Mouse (Mus musculus) heart, postnatal 0 days (tissue): ENCODE results near the gene Cdc26. TPM values are rescaled to one million over a fixed set of nuclear protein-coding genes. Genes with fewer than 3 reads are reported as not detected.

Experiments used
- ATAC-seq: fragments of 200-750 bp; cut with Nextera tagmentation; 2 replicates; pipeline ENCODE4 v1.8.0; 2017; ENCODE audit warnings: low read depth, moderate number of reproducible peaks, moderate library complexity; ENCODE audit not compliant: insufficient read depth
- DNase-seq: peaks from one replicate; pipeline ENCODE4 v3.0.0-alpha.2; 2016; ENCODE audit warnings: low spot score
- H3K27ac ChIP-seq: fragments of 300-500 bp; sonication (generic); 2 replicates; pipeline ENCODE4 v1.5.1; 2014; ENCODE audit warnings: low read depth, mild to moderate bottlenecking
- H3K27me3 ChIP-seq: fragments of 300-500 bp; sonication (generic); 2 replicates; pipeline ENCODE4 v1.6.1; 2014; ENCODE audit warnings: low read length, mixed read lengths; ENCODE audit not compliant: control insufficient read depth, insufficient read depth
- H3K36me3 ChIP-seq: fragments of 300-500 bp; sonication (generic); replicated peaks from 2 replicates; pipeline ENCODE4 v1.6.1; 2014; ENCODE audit warnings: low read length, mixed read lengths; ENCODE audit not compliant: control insufficient read depth, insufficient read depth
- H3K4me1 ChIP-seq: fragments of 300-500 bp; sonication (generic); 2 replicates; pipeline ENCODE4 v1.6.1; 2014; ENCODE audit warnings: antibody characterized with exemption; ENCODE audit not compliant: control insufficient read depth, insufficient read depth
- H3K4me2 ChIP-seq: fragments of 300-500 bp; sonication (generic); 2 replicates; pipeline ENCODE4 v1.6.1; 2014; ENCODE audit warnings: low read depth, mild to moderate bottlenecking, low read length, moderate library complexity
- H3K4me3 ChIP-seq: fragments of 300-500 bp; sonication (generic); 2 replicates; pipeline ENCODE4 v1.5.1; 2014; ENCODE audit warnings: low read depth, low read length
- H3K9ac ChIP-seq: fragments of 300-500 bp; sonication (generic); replicated peaks from 2 replicates; pipeline ENCODE4 v1.6.1; 2014; ENCODE audit warnings: low read depth, low read length, mixed read lengths
- H3K9me3 ChIP-seq: fragments of 300-500 bp; sonication (generic); replicated peaks from 2 replicates; pipeline ENCODE4 v1.6.1; 2016; ENCODE audit warnings: low read length; ENCODE audit not compliant: control insufficient read depth
- CTCF ChIP-seq: IDR thresholded peaks from 2 replicates; pipeline ENCODE4 v1.5.1; 2016; ENCODE audit warnings: antibody characterized with exemption, control low read depth, low read depth
- EP300 ChIP-seq: IDR thresholded peaks from 2 replicates; pipeline ENCODE4 v1.6.1; 2016; ENCODE audit warnings: antibody characterized with exemption, low read depth
- WGBS: fragments of 180-500 bp; shearing (Covaris S2); extraction: QIAGEN DNeasy Blood & Tissue Kit; methylation state at CpG from one replicate; pipeline ENCODE4 v1.1.7; 2014; 5-methylcytosine and 5-hydroxymethylcytosine counted together
- polyA plus RNA-seq: library from polyadenylated mRNA; unstranded; fragments of >200 nt; fragmentation: Nextera tagmentation; extraction: Ambion mirVana; gene quantifications from 2 replicates; pipeline ENCODE4 v1.2.1, GENCODE M21; 2015
- total RNA-seq: library from RNA; depleted of rRNA; stranded (reverse); fragments of >200 nt; gene quantifications from 2 replicates; pipeline ENCODE4 v1.2.3, GENCODE M21; 2014; ENCODE audit warnings: low replicate concordance

Cdc26 gene
- total and polyA plus RNA-seq, 2 experiments from 2014 or later = 30.5 to 72.8 TPM

- Histone ChIP-seq H3K4me2 (no peak overlapping the region), H3K36me3 (peaks cover 75% of the 10 kb centered on the region), H3K4me1 (no peaks in the 10 kb centered on the region), H3K27ac (no peak overlapping the region), H3K4me3 (no peak overlapping the region), H3K9ac (no peak overlapping the region), H3K27me3 (no peaks in the 10 kb centered on the region), H3K9me3 (no peaks in the 10 kb centered on the region)
- WGBS = 70% methylated on average over 4 of the region's 4 CpGs
- ATAC-seq (no peak), DNase-seq (no peak)
- TF ChIP-seq CTCF = no peak
- no peak for TF ChIP-seq EP300
These were observed 10.7 kb downstream of the Cdc26 start for GRCm38 (mm10) chr4:62397616-62398365.

- DNase-seq = no peak
- Histone ChIP-seq H3K4me1 (no peaks in the 10 kb centered on the region), H3K27ac (no peak overlapping the region), H3K4me2 (no peak overlapping the region), H3K9me3 (no peaks in the 10 kb centered on the region), H3K4me3 (no peak overlapping the region), H3K27me3 (no peaks in the 10 kb centered on the region), H3K9ac (no peak overlapping the region), H3K36me3 (peaks cover 69% of the 10 kb centered on the region)
- no peak for ATAC-seq
- no peak for TF ChIP-seq CTCF
- TF ChIP-seq EP300 = no peak
- WGBS = 64% methylated on average over 1 of the region's 1 CpGs
These were observed 12.6 kb downstream of the Cdc26 start for GRCm38 (mm10) chr4:62395806-62396205.

GRCm38 (mm10) chr4:62393459-62393858 is 15.0 kb downstream of the Cdc26 start:
- Histone ChIP-seq H3K4me2 (no peak overlapping the region), H3K9me3 (no peaks in the 10 kb centered on the region), H3K27ac (no peak overlapping the region), H3K4me1 (no peaks in the 10 kb centered on the region), H3K27me3 (no peaks in the 10 kb centered on the region), H3K36me3 (peaks cover 69% of the 10 kb centered on the region), H3K4me3 (no peak overlapping the region), H3K9ac (no peak overlapping the region)
- no peak for ATAC-seq
- 60% methylated on average over 6 of the region's 6 CpGs for WGBS
- no peak for TF ChIP-seq CTCF
- TF ChIP-seq EP300 = no peak
- DNase-seq = no peak

GRCm38 (mm10) chr4:62391892-62392291 is 16.6 kb downstream of the Cdc26 start:
- DNase-seq = no peak

GRCm38 (mm10) chr4:62389592-62390512 is 18.6 kb downstream of the Cdc26 start:
- TF ChIP-seq EP300 (no peak), CTCF (no peak)
- peaks cover 63% of the 10 kb centered on the region for H3K36me3 ChIP-seq
- H3K4me3 ChIP-seq = no peak overlapping the region

More at GRCm38 (mm10) chr4:62391892-62392291, 16.6 kb downstream of the Cdc26 start:
- Histone ChIP-seq H3K4me3 (no peak overlapping the region), H3K27ac (no peak overlapping the region), H3K9me3 (no peaks in the 10 kb centered on the region), H3K27me3 (no peaks in the 10 kb centered on the region), H3K4me1 (no peaks in the 10 kb centered on the region), H3K4me2 (no peak overlapping the region), H3K9ac (no peak overlapping the region), H3K36me3 (peaks cover 67% of the 10 kb centered on the region)
- TF ChIP-seq CTCF (no peak), EP300 (no peak)
- no peak for ATAC-seq
- 74% methylated on average over 7 of the region's 7 CpGs for WGBS

More at GRCm38 (mm10) chr4:62389592-62390512, 18.6 kb downstream of the Cdc26 start:
- Histone ChIP-seq H3K9ac (no peak overlapping the region), H3K9me3 (no peaks in the 10 kb centered on the region), H3K4me2 (no peak overlapping the region), H3K27me3 (no peaks in the 10 kb centered on the region), H3K4me1 (no peaks in the 10 kb centered on the region), H3K27ac (no peak overlapping the region)
- no peak for DNase-seq
- no peak for ATAC-seq
- WGBS = 84% methylated on average over 5 of the region's 5 CpGs
